Mouse (Mus musculus): Measurements from ENCODE around the gene Amh. TPM values are rescaled to one million over a fixed set of nuclear protein-coding genes. Genes with fewer than 3 reads are reported as not detected.

Amh gene
- polyA plus RNA-seq, 1 experiment = not detected

DNA sequence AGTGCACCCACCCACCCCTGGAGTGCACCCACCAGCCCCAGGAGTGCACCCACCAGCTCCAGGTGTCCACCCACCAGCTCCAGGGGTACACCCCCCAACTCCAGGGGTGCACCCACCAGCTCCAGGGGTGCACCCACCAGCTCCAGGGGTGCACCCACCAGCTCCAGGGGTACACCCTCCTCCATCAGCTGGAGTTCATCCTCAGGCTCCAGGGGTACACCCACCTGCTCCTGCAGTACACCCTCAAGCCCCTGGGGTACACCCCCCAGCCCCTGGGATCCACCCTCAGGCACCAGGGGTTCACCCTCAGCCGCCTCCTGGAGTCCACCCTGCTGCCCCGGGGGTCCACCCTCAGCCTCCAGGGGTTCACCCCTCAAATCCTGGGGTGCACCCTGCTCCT, 703 bp upstream of the Amh start:
- TF ChIP-seq CTCF (IDR thresholded peaks at IDR 0.05; ENCODE audit: borderline replicate concordance, insufficient read depth, low read length) = no peak
- no peak for TF ChIP-seq POLR2A (IDR thresholded peaks at IDR 0.05; ENCODE audit: low read depth, low read length)
- no peak overlapping the region for H3K4me3 ChIP-seq (ENCODE audit: insufficient read depth, low read length)
- peaks cover 4% of the 10 kb centered on the region; the same call in 1 of the 2 replicates for H3K4me1 ChIP-seq (ENCODE audit: control insufficient read depth, insufficient read depth, low read length)
- no peak overlapping the region for H3K27ac ChIP-seq (ENCODE audit: insufficient read depth, low read length)

DNA sequence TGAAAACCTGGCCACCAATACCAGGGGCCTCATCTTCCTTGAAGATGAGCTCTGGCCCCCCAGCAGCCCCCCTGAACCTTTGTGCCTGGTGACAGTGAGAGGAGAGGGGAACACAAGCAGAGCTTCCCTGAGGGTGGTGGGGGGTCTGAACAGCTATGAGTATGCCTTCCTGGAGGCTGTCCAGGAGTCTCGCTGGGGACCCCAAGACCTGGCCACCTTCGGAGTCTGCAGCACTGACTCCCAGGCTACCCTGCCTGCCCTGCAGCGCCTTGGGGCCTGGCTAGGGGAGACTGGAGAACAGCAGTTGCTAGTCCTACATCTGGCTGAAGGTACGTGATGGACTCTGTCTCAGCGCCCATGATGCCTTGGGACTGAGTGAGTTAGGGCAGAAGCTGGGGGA, 279 bp downstream of the Amh start:
- TF ChIP-seq CTCF (IDR thresholded peaks at IDR 0.05; ENCODE audit: borderline replicate concordance, insufficient read depth, low read length) (no peak), POLR2A (IDR thresholded peaks at IDR 0.05; ENCODE audit: low read depth, low read length) (no peak)
- Histone ChIP-seq H3K4me1 (ENCODE audit: control insufficient read depth, insufficient read depth, low read length) (peaks cover 4% of the 10 kb centered on the region; the same call in 1 of the 2 replicates), H3K4me3 (ENCODE audit: insufficient read depth, low read length) (no peak overlapping the region), H3K27ac (ENCODE audit: insufficient read depth, low read length) (no peak overlapping the region)

DNA sequence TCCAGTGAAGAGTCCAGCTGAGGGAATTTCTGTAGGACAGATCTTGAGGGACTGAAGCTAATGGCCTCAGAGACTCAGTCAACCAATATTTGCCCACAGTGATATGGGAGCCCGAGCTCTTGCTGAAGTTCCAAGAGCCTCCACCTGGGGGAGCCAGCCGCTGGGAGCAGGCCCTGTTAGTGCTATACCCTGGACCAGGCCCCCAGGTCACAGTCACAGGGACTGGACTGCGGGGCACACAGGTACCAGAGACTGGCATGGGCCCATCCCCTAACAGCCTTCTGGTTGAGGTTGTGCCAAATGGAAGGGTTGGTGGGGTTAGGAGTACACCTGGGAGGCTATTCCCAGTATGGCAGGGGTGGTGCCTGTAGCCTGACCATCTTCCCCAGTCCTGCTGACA, 882 bp downstream of the Amh start:
- Histone ChIP-seq H3K4me3 (ENCODE audit: insufficient read depth, low read length) (no peak overlapping the region), H3K27ac (ENCODE audit: insufficient read depth, low read length) (no peak overlapping the region), H3K4me1 (ENCODE audit: control insufficient read depth, insufficient read depth, low read length) (peaks cover 4% of the 10 kb centered on the region; the same call in 1 of the 2 replicates)
- TF ChIP-seq POLR2A (IDR thresholded peaks at IDR 0.05; ENCODE audit: low read depth, low read length) (no peak), CTCF (IDR thresholded peaks at IDR 0.05; ENCODE audit: borderline replicate concordance, insufficient read depth, low read length) (0 out of 2 replicates have a peak, but pooled peaks have one; percentile 9)

DNA sequence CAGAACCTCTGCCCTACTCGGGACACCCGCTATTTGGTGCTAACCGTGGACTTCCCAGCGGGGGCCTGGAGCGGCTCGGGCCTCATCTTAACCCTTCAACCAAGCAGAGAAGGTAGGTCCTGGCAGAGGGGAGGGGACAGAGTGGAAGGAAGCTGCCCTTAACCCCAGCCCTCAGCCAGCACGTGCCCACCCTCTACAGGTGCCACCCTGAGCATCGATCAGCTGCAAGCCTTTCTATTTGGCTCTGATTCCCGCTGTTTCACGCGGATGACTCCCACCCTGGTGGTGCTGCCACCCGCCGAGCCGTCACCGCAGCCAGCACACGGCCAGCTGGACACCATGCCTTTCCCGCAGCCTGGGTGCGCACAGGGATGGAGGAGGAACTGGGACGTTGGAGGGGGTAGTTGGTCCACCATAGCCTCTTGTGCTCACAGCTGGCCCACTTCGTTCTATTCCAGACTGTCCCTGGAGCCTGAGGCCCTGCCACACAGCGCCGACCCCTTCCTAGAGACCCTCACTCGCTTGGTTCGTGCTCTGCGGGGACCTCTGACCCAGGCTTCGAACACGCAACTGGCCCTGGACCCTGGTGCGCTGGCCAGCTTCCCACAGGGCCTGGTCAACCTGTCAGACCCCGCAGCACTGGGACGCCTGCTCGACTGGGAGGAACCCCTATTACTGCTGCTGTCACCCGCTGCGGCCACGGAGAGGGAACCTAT, 1.5 kb downstream of the Amh start:
- TF ChIP-seq CTCF (IDR thresholded peaks at IDR 0.05; ENCODE audit: borderline replicate concordance, insufficient read depth, low read length) (no peak), POLR2A (IDR thresholded peaks at IDR 0.05; ENCODE audit: low read depth, low read length) (no peak)
- H3K27ac ChIP-seq (ENCODE audit: insufficient read depth, low read length) = no peak overlapping the region
- peaks cover 4% of the 10 kb centered on the region; the same call in 1 of the 2 replicates for H3K4me1 ChIP-seq (ENCODE audit: control insufficient read depth, insufficient read depth, low read length)
- no peak overlapping the region for H3K4me3 ChIP-seq (ENCODE audit: insufficient read depth, low read length)

GRCm38 (mm10) chr10:80807057-80807627, 2.1 kb downstream of the Amh start:
- H3K4me1 ChIP-seq (ENCODE audit: control insufficient read depth, insufficient read depth, low read length) = peaks cover 4% of the 10 kb centered on the region; the same call in 1 of the 2 replicates
- no peak overlapping the region for H3K27ac ChIP-seq (ENCODE audit: insufficient read depth, low read length)
- TF ChIP-seq CTCF (IDR thresholded peaks at IDR 0.05; ENCODE audit: borderline replicate concordance, insufficient read depth, low read length) = no peak
- peak; percentile 42; the same call in 1 of the 2 replicates for TF ChIP-seq POLR2A (IDR thresholded peaks at IDR 0.05; ENCODE audit: low read depth, low read length)
- no peak overlapping the region for H3K4me3 ChIP-seq (ENCODE audit: insufficient read depth, low read length)

DNA sequence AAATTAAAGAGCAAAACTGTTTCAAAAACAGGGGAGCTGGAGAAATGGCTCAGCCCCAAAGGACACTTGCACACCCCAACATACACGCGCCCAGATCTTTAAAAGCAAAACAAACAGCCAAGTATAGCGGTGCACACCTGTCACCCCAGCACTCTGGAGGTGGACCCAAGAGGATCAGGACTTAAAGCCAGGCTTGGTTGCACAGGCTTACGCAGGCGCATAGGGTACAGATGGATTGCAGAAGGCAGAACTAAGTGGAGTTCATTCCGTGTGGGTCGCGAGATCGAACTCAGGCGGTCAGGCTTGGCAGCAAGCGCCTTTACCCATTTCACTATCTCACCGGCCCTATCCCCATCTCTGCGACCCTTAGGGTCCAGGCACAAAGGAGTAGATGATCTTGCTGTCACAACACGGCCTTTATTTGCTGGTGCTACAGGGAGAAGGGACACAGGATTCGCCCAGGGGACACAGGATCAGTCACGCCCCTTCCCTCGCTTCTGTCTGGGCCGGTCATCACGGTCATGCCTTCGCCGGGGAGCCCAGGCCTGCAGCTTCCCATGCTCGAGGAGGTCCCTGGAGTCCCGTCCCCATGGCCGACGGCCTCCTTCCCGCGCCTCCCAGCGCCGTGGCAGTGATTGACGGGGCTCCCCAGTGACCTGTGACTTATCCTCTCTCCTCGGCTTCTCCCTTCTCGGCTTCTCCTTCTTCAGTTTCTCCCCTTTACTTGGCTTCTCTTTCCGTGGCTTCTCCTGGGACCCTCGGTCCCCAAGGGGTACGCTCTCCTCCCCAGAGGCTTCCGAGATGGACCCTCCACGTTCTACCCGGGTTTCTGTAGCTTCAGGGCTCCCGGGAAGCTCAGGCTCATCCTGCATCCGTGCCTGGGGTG, 3.3 kb downstream of the Amh start:
- no peak overlapping the region for H3K27ac ChIP-seq (ENCODE audit: insufficient read depth, low read length)
- TF ChIP-seq CTCF (IDR thresholded peaks at IDR 0.05; ENCODE audit: borderline replicate concordance, insufficient read depth, low read length) (no peak), POLR2A (IDR thresholded peaks at IDR 0.05; ENCODE audit: low read depth, low read length) (no peak)
- H3K4me3 ChIP-seq (ENCODE audit: insufficient read depth, low read length) = no peak overlapping the region
- H3K4me1 ChIP-seq (ENCODE audit: control insufficient read depth, insufficient read depth, low read length) = peaks cover 4% of the 10 kb centered on the region; the same call in 1 of the 2 replicates

GRCm38 (mm10) chr10:80808985-80809632, 4.1 kb downstream of the Amh start:
- TF ChIP-seq CTCF (IDR thresholded peaks at IDR 0.05; ENCODE audit: borderline replicate concordance, insufficient read depth, low read length) (no peak), POLR2A (IDR thresholded peaks at IDR 0.05; ENCODE audit: low read depth, low read length) (no peak)
- H3K27ac ChIP-seq (ENCODE audit: insufficient read depth, low read length) = no peak overlapping the region
- H3K4me3 ChIP-seq (ENCODE audit: insufficient read depth, low read length) = no peak overlapping the region
- peaks cover 4% of the 10 kb centered on the region; the same call in 1 of the 2 replicates for H3K4me1 ChIP-seq (ENCODE audit: control insufficient read depth, insufficient read depth, low read length)

- Histone ChIP-seq H3K4me1 (ENCODE audit: control insufficient read depth, insufficient read depth, low read length) (peaks cover 4% of the 10 kb centered on the region; the same call in 1 of the 2 replicates), H3K27ac (ENCODE audit: insufficient read depth, low read length) (no peak overlapping the region), H3K4me3 (ENCODE audit: insufficient read depth, low read length) (no peak overlapping the region)
- TF ChIP-seq POLR2A (IDR thresholded peaks at IDR 0.05; ENCODE audit: low read depth, low read length) (no peak), CTCF (IDR thresholded peaks at IDR 0.05; ENCODE audit: borderline replicate concordance, insufficient read depth, low read length) (no peak)
Measured at GRCm38 (mm10) chr10:80810084-80810483, 5.0 kb downstream of the Amh start.

DNA sequence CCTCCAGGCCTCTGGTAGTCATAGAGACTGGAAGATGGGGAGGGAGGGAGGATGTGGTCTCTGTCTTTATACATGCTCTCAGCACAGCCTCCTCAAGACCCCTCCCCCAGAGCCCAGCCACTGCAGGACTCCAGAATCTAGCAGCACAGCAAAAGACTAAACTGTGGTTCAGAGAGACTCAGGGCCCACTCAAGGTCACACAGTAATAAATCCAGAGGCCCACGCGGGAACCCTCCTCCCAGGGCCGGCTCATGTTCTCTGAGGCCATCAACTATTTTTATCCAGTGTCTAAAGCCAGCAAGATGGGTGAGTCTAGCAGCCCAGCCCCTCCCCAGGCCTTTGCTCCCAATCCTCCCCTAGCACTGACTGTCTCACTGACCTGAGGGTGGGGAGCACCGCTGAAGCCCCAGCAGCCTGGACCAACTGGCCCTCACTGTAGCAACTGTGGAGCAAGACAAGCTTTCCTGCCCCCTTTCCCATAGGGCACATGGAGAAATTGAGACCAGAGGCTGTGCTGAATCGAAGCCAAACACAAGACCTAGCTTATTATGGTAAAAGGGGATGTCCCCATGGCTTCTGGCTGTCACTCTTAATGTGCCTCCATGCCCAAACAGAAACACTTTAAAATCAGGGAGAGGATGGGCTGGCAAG, 7.5 kb downstream of the Amh start:
- Histone ChIP-seq H3K27ac (ENCODE audit: insufficient read depth, low read length) (no peak overlapping the region), H3K4me1 (ENCODE audit: control insufficient read depth, insufficient read depth, low read length) (no peaks in the 10 kb centered on the region), H3K4me3 (ENCODE audit: insufficient read depth, low read length) (no peak overlapping the region)
- TF ChIP-seq CTCF (IDR thresholded peaks at IDR 0.05; ENCODE audit: borderline replicate concordance, insufficient read depth, low read length) (no peak), POLR2A (IDR thresholded peaks at IDR 0.05; ENCODE audit: low read depth, low read length) (no peak)
